Mouse (Mus musculus): ENCODE data around the gene Adk.

Gene Adk

DNA sequence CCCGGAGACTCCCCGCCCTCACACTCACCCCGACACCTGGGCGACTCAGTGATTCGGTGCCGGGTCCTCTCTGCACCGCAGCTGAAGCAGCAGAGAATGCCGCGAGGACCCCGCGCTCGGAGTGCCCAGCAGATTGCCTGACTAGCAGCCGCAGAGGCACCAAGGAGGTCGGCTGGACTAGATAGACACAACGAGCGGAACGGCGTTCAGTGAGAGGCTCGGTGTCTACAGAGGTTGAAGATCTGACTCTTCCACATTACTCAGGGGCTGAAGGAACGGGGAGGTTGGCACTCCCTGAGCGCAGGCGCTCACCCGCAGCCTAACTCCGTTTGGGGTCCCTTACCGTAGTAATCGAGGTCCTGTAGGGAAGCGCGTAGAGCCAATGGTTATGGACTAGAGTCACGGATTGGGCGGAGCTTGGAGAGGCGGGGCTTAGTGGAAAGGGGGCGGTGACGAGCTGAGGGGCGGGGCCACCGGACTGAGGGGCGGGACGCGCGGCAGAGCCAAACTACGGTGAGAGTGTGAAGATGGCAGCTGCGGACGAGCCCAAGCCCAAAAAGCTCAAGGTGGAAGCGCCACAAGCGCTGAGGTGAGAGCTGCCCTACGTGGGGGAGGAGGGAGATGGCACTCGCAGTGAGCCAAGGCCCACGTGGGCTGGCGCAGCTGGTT, at the start of gene Adk, which contains the start of gene Ap3m1:
TSS of gene Adk (plus strand) at position 463 of the 669 bp plus-strand sequence.
TSS of gene Ap3m1 (minus strand) at position 397 of the 669 bp plus-strand sequence.
- DNase-seq (ENCODE audit: low read depth, low spot score), result peak; percentile 92

DNA sequence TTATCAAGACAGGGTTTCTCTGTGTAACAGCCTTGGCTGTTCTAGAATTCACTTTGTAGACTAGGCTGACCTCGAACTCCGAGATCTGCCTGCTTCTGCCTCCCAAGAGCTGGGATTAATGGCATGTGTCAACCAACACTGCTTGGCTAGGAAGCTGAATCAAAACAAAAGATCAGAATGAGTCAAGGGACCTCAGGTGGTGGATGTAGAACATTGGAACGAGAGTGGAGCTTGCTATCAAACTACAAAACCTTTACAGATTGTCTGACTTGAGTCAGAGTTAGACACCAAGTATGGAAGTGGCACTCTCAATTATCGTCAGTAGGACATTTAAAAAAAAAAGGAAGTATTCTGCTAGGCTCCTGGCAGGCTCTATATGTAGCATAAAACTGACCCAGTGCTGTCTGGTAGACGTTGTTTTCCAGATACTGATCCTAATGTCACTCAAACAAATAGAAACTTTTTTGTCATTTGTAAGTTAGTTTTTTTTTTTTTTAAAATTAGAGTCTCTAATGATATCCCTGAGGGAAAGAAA, 38.5 kb upstream of the Adk start:
- no peak for DNase-seq (ENCODE audit: low read depth, low spot score)

DNA sequence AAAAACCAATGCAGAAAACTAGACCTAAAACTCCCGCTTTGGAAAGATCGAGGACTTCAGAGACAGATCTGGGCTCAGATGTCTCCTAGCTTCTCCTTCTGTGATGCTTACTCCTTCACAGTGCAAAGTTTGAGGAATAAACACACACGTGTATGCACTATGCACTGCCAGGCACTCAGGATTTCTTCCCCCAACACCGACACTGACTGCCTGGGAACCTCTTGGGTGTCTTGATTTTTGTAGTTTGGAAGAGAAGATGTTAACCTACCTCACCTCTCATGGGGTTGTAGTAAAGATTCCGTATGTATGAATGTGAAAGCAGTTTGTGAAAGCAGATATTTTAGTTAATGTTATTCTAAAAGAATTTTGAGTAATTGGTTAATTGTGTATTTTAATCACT, 34.5 kb upstream of the Adk start:
- no peak for DNase-seq (ENCODE audit: low read depth, low spot score)

DNA sequence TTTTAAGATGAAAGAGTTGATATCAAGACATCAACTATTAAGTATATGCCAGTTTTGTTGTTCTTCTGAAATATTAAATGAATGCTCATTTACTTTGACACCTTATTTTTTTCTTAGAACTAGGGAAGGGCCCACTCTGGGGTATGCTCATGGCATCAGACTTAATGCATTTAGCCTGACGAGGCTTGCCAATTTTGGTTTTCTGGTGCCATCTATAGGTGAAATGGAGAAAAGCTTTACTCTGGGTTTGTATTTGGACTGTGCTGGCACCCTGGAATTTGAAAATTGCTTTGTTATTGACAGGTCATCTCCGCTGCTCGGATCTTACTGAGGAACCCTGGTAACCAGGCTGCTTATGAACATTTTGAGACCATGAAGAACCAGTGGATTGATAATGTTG, 33.4 kb upstream of the Adk start:
- DNase-seq (ENCODE audit: low read depth, low spot score), result peak; percentile 17

DNA sequence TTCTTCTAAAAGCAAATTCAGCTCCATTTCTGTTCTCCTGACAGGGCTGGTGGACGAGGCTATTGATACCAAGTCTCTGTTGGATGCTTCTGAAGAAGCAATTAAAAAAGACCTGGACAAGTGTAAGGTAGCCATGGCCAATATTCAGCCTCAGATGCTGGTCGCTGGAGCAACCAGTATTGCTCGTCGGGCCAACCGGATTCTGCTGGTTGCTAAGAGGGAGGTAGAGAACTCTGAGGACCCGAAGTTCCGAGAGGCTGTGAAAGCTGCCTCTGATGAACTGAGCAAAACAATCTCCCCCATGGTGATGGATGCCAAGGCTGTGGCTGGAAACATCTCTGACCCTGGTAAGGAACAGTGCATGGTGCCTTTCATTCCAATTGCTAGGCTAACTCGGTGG, 31.9 kb upstream of the Adk start:
- DNase-seq (ENCODE audit: low read depth, low spot score), result no peak

DNA sequence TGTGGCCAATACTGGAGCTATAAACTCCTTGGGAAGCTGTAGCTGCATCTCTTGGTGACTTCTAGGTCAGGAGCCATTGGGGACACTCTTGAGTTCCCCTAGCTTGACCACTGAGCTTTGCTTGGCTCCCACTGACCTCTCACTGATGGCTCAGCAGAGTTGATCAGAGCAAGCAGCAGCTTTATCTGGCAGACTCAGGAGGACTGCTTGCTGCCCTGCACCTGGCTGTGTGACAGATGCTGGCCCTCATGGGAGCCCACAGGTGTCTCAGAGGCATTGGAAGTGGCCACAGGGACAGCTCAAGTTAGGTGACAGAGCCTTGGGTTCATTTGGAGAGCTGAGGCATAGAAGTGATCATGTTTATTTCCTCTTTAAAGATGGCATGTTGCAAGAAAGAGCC, 24.8 kb upstream of the Adk start:
- no peak for DNase-seq (ENCODE audit: low read depth, low spot score)

DNA sequence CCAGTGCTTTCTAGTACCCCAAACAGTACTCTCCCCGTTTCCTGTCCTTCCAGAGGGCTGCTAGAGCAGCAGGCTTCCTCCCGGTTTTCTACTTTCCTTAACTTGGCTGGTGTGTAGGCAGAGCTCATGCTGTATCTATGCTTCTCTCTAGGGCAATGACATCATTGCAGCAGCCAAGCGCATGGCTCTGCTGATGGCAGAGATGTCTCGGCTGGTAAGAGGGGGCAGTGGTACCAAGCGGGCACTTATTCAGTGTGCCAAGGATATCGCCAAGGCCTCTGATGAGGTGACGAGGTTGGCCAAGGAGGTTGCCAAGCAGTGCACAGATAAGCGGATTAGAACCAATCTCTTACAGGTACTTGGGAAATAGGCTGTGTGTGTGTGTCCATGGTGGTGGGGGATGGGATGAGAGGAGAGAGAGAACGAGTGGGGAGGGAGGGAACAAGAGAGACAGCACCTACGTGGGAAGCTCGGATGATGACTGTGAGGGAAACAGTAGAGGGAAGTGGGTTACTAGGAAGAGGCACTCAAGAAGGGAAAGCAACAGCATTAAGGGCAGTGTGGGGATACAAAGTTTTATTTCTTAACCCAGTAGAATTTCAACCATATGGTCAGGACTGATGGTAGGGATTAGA, 23.2 kb upstream of the Adk start:
- no peak for DNase-seq (ENCODE audit: low read depth, low spot score)

DNA sequence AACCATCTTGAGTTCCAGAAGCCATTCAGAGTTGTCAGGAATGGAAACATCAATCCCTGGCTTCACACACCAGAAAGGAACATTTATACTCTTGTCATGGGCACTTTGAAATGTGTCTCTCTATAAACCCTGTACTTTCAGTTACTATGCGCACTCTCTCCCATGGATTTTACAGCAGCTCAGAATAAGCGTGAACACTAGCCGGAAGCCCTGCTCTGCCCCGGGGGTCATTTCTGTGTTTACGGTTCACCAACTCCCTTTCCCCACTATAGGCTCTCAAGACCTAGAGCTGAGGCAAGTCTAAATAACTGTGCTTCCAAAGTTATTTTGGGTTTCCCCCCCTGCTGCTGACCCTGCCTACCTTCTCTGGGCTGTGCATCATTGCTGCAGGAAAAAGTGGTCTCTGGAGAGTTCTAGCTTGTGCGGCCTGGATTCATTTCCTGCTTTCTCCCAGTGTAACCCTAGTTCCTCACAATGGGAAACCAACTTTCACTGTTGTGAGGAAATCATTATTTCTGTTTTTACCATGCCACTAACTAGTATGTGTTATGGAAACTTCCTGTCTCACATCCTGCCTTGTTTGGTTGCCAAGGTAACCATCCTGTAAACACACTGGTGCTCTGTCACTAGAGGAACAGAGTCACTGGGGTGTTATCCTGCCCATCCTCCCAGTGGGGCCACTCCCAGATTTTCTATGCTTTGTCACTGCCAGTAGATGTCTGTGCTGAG, 20.4 kb upstream of the Adk start:
- DNase-seq (ENCODE audit: low read depth, low spot score), result peak; percentile 31

DNA sequence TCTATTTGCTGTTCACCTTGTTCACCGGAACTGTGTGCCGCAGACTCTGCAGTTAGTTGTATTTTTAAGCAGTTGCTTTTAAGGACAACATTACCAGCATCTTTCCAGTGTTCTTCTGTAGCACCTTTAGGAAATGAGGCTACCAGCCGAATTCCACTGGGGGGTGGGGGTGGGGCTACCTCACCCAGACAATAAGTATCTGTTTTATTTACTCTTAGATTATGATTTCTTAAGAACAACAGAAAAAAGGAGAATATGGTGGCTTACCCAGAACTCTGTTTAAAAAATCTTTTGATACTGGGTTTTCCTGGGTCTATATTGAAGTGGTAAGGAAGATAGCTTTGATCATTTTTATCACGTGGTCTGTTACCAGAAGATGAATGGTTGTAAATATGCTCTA, 18.1 kb upstream of the Adk start:
- no peak for DNase-seq (ENCODE audit: low read depth, low spot score)

DNA sequence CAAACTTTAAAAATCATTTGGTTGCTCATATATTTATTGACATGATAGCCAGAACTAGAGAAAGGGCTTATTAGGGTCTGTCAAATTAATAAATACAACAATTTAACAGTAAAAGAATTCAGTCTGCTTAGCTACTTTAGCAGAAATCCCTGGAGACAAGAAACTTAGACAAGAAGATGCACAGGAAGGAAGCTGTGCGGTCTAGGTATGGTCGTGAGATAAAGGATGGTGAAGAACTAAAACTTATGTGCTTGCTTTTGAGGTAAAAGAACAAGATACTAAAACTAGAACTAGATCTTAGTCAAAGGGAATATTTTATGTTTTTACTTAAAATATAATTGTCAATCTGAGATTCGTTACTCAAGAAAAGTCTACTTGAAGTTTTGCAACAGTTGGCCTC, 17.6 kb upstream of the Adk start:
- DNase-seq (ENCODE audit: low read depth, low spot score), result no peak

DNA sequence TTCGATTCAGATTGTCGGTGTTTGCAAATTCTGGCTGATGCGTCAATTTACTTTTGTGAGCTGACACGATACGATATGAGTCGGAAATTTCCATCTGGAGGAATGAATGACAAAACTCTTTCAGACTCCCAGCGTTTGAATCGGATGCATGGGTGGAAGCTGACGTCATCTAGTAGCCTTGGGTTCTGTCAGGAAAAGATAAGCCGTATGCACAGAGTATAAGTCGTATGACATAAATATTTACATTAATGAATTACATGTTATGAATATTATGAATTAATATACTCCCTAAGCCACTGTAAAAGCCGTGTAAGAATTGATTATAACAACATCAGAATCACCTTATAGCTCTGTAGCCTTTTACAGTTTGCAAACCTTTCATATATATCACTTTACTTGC, 13.3 kb upstream of the Adk start:
- no peak for DNase-seq (ENCODE audit: low read depth, low spot score)

DNA sequence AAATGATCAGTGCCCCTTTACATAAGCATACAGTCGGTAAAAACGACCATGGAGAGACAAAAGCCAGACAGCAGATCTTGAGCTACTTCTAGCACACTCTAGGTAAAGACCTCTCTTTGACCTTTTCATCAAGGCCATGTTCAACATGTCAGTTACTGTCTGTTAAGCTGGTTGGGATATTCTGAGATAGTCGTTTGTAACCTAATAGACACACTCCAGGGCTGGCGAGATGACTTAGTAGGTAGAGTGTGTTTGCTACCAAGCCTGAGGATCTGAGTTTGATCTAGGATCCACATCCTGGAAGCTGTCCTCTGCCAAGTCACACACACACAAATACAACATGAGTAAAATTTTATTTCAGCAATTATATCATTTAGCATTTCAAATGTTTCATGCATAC, 12.8 kb upstream of the Adk start:
- no peak for DNase-seq (ENCODE audit: low read depth, low spot score)

DNA sequence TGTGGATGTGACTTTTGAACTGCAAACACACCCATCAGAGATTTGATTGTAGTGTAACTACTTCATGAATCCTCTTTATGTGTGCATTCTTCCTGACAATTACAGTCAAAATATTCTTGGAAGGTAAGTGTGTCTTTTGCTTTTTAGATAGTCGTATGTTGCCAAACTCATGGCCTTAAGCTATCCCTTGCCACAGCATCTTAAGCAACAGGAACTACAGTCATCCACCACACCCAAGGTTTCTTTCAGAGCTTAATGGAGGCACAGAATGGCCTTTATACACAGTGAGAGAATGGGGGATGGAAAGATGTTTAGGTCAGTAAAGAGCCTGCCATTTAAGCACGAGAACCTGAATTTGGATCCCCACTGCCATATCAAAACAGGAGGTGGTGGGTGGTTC, 4.5 kb upstream of the Adk start:
- no peak for DNase-seq (ENCODE audit: low read depth, low spot score)

DNA sequence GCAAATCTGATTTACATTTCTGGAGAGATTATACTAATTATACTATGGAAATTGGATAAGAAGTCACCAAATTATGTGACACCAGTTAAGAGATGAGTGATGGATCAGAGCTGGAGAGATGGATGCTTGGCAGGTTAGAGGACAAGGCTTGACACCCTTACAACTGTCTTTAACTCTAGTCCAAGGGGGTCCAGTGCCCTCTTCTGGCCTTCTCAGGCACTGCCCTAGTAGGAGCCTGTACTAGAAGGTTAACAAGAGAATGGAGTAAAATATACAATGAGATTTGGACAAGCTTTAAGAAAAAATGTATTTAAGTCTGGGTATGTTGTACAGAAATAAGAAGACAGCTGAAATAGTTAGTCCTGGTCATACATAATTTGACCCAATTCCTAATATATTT, 3.5 kb upstream of the Adk start:
- DNase-seq (ENCODE audit: low read depth, low spot score), result no peak

DNA sequence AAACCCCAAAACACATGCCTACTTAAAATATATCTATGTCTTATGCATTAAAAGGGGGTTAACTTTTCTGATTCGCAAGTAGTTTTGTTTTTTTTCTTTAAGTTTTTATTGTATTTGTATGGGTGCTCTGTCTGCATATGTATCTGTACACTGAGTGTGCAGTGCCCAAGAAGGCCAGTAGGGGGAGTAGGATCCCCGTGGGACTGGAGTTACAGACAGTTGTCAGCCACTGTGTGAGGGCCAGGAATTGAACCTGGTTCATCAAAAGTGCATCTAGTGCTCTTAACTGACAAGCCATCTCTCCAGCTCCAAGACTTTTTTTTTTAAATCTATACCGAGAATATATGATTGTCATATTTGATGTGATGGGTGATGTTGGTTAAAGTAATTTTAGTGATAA, 1.6 kb upstream of the Adk start:
- no peak for DNase-seq (ENCODE audit: low read depth, low spot score)

DNA sequence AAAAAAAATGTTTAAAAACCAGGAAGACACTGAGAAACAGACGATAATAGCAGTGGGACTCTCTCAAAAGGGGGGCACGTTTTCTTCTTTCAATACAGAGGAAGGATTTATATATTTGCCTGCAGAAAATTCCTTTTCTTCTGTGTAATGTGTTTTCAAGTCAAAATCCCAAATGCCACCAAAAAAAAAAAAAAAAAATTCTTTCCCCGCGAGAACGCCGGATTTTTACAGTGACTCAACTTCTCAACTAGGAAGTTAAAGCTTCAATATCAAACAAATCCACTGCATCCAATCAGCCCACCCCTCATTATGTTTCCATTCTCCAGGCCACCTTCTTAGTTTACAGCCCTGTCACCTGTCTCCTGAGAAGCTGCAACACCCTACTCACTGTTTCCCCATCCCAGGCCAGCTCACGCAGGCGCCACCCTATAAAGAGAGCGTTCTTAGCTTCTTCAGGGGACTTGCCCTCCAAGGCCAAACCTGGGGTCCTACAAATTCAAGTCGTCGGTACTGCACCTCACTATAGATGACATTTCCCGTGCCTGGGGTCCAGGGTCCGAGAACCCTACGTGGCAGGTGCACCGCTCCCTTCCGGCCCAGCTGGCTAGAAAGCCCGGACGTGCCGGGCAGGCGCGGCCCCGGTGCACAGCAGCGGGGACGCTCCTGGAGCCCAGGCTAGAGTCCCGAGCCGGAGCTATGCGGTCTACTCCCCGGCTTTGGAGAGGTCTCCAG, 828 bp upstream of the Adk start:
- no peak for DNase-seq (ENCODE audit: low read depth, low spot score)

DNA sequence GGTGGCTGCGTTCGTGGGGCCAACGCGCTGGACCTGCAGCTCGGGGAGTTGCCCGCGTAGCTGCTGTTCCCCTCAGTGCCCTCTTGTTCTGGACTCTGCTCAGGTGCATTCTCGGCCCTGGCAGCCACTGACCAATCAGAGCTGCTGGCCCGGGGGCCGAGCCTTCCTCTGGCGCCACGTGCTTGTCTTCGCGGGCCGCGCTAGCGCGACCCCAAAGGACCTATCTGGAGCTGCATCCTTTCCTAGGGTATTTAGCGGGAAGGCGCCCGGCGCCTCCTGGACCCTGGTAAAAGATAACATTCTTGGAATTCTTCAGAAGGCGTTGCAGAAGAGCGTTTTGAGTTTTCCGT, 382 bp downstream of the Adk start:
- DNase-seq (ENCODE audit: low read depth, low spot score), result peak; percentile 59

DNA sequence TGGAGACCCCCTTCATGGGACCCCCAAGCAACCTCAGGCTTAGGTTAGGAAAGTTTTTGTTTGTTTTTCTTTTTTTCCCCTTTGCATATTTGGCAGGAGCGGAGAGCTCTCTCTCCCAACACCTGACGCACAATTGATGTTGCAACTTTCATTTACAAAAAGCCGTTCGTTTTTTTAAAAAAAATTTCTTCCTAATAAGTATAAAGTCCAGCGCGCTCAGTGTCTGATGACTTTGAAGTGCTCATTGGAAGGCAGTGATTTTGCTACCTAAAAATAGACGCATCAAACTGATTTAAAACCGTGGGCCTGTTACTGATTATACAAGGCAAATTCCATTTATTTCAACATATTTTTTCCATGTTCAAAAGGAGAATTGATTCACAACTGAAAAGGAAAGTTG, 777 bp downstream of the Adk start:
- no peak for DNase-seq (ENCODE audit: low read depth, low spot score)

DNA sequence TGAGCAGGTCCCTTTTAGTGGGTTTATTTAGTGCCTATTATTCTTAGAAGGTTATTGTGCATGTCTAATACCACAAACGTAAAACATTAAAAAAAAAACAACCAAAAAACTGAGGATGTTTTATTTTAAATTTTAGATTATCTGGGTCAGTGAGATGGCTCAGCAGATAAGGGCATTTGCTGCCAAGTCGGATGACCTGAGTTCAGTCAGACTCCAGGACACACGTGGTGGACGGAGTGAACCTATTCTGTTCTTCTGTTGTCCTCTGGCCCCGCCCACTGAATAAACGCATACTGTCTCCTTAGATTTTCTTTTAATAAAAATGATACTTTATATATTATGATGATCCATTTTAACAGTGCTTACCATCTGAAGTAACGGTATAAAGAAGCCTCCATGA, 1.2 kb downstream of the Adk start:
- no peak for DNase-seq (ENCODE audit: low read depth, low spot score)

DNA sequence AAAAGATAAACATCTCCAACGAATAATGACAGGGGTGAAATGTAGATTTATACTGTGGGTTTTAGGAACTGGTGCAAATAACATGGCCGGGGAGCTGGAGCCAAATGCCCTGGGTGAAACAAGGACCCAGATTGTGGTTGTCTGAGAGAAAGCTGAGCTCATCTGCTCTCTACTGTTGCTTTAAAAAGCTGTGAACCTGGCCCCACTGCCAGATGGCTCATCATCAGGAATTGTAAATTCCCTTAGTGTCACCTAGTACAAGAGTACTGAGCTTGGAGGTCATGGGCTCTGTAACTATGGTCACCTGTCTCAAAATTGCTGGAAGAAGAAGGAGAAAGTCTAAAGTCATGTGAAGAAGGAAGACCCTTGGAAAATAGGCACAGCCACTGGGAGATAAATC, 6.6 kb downstream of the Adk start:
- no peak for DNase-seq (ENCODE audit: low read depth, low spot score)

DNA sequence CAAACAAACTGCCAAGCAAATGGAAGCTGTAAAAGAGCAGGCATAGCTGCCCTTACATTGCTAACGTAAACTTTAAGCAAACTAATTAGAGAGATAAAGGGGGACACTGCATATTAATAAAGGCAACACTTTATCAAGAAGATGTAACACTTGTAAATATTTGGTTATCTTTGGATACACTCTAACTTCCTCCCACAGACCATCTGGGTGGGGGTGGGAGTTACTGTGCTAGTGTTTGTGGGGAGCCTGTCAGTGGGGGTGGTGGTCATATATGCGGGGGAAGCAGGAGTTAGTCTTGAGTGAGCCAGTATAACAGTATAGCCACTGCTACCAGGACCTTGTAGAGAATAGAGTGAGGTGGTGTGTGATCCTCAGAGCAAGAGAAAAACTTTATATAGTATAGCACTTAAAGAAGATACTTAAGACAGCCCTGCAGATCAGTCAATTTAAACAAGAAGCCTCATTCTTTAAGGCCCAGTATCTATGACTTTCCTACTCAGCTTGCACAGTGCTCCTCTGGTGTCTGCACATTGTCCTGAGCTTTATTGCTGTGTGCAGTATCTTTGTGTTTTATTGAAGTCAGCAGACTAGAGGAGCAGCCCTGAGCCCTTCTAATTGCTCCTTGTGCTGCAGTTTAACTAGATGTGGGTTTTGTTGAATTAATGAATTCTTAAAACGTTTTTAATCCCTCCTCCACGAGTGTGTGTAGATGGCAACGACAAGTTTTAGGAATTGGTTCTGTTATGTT, 10.6 kb downstream of the Adk start:
- no peak for DNase-seq (ENCODE audit: low read depth, low spot score)

DNA sequence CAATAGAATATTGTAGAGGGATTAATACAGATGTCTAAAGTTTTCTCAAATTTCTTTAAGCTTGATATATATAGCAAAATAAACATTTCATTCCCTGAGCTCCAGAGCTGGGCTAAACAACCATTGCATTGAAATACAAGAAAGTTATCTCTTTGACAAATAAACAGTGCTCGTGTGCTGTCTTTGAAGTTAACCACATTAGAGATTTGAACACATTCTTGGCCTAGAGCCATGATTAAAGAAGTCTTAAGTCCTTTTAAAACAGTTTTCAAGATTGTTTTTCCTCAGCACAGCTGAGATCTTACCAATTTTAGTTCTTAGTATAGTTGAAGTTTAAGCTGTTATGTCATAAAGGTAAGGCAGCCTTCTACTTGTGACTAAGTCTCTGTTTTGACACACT, 11.9 kb downstream of the Adk start:
- no peak for DNase-seq (ENCODE audit: low read depth, low spot score)

All from embryo, embryonic 11.5 days (tissue).